Mouse (Mus musculus): ENCODE results near the gene Cbfa2t3. TPM values are rescaled to one million over a fixed set of nuclear protein-coding genes. Genes with fewer than 3 reads are reported as not detected.

The Cbfa2t3 gene
- total and polyA plus RNA-seq, 3 experiments = 10.5 to 102 TPM; not detected in 1

DNA sequence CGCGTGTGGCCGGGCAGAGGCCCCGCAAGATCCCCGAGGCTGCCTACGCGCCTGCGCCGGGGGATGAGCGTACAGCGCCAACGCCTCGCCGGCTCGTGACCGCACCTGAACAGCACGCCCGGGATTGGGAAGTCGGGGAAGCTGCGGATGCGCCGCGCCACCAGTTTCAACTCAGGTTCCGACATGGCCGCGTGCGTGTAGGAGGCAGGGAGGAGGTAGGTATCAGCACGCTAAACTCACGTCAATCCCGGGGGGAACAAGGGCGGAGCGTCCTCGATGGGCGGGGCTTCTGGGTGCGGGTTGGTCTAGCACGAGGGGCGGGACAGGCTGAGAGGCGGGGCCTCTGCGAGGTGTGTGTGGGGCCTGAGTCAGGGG is 122.3 kb downstream of the Cbfa2t3 start, which contains the start of gene Aprt:
Aprt (minus strand) TSS at position 262 of the 375 bp plus-strand sequence.
- Histone ChIP-seq H3K27ac (ENCODE audit: control insufficient read depth, low read depth, low read length) (peak within 1 kb of the TSS; percentile 64), H3K9ac (ENCODE audit: control insufficient read depth, low read depth, low read length, poor library complexity, severe bottlenecking) (peak within 1 kb of the TSS; percentile 92), H3K4me3 (ENCODE audit: control insufficient read depth in 1 of 2, insufficient read depth in 1 of 2, low read depth in 2 of 2, low read length in 2 of 2) (peak within 1 kb of the TSS; percentile 80 to 89), H3K79me2 (ENCODE audit: control insufficient read depth, insufficient read depth, low read length, poor library complexity) (peaks cover 13% of the 10 kb centered on the region), H3K4me1 (ENCODE audit: control insufficient read depth in 1 of 2, insufficient read depth in 2 of 2, low read length in 2 of 2) (peaks cover 4 to 10% of the 10 kb centered on the region in 2 experiments; a peak in 3 of 4 replicates), H3K27me3 (ENCODE audit: control insufficient read depth in 1 of 2, insufficient read depth in 2 of 2, low read length in 2 of 2) (no peaks in the 10 kb centered on the region), H3K9me3 (replicated peaks; ENCODE audit: insufficient read depth, low read length) (no peaks in the 10 kb centered on the region), H3K36me3 (ENCODE audit: control insufficient read depth in 1 of 2, insufficient read depth in 2 of 2, low read length in 2 of 2) (peaks cover 0 to 10% of the 10 kb centered on the region in 2 experiments; a peak in 2 of 4 replicates)
- 0 out of 2 replicates have a peak, but pooled peaks have one; percentile 12 for TF ChIP-seq TBP (IDR thresholded peaks at IDR 0.05; ENCODE audit: low read depth, low read length)
- TF ChIP-seq MYC (IDR thresholded peaks at IDR 0.05; ENCODE audit: low read depth, low read length) = 0 out of 2 replicates have a peak, but pooled peaks have one; percentile 68
- TF ChIP-seq MYB (IDR thresholded peaks at IDR 0.05; ENCODE audit: low read depth, low read length) = no peak
- 0 out of 2 replicates have a peak, but pooled peaks have one; percentile 44 for TF ChIP-seq ZMIZ1 (IDR thresholded peaks at IDR 0.05; ENCODE audit: low read depth, low read length)
- TF ChIP-seq SIN3A (IDR thresholded peaks at IDR 0.05; ENCODE audit: low read length) = 0 out of 2 replicates have a peak, but pooled peaks have one; percentile 47
- TF ChIP-seq SMC3 (IDR thresholded peaks at IDR 0.05; ENCODE audit: low read depth, low read length) = no peak
- TF ChIP-seq MAFK (IDR thresholded peaks at IDR 0.05; ENCODE audit: borderline replicate concordance, low read depth, low read length) = no peak
- TF ChIP-seq CTCF (IDR thresholded peaks at IDR 0.05 in 2 of 3, conservative IDR thresholded peaks at IDR 0.05 in 1 of 3; ENCODE audit: control insufficient read depth in 1 of 3, insufficient read depth in 1 of 3, low read depth in 2 of 3, low read length in 3 of 3, poor library complexity in 1 of 3, severe bottlenecking in 1 of 3) = no peak
- peak; percentile 66 for TF ChIP-seq NELFE (IDR thresholded peaks at IDR 0.05; ENCODE audit: low read depth, low read length)
- peak; percentile 42 to 82; a peak in 3 of 4 replicates for TF ChIP-seq POLR2A (IDR thresholded peaks at IDR 0.05; ENCODE audit: control insufficient read depth in 1 of 2, insufficient read depth in 1 of 2, low read depth in 1 of 2, low read length in 2 of 2, poor library complexity in 1 of 2)
- peak; percentile 60 for TF ChIP-seq NRF1 (IDR thresholded peaks at IDR 0.05; ENCODE audit: insufficient read depth, low read depth, low read length, poor library complexity, severe bottlenecking)
- TF ChIP-seq MXI1 (IDR thresholded peaks at IDR 0.05; ENCODE audit: low read depth, low read length) = peak; percentile 73; the same call in 1 of the 2 replicates
- peak; percentile 89 for DNase-seq (ENCODE audit: low read depth, low spot score)

DNA sequence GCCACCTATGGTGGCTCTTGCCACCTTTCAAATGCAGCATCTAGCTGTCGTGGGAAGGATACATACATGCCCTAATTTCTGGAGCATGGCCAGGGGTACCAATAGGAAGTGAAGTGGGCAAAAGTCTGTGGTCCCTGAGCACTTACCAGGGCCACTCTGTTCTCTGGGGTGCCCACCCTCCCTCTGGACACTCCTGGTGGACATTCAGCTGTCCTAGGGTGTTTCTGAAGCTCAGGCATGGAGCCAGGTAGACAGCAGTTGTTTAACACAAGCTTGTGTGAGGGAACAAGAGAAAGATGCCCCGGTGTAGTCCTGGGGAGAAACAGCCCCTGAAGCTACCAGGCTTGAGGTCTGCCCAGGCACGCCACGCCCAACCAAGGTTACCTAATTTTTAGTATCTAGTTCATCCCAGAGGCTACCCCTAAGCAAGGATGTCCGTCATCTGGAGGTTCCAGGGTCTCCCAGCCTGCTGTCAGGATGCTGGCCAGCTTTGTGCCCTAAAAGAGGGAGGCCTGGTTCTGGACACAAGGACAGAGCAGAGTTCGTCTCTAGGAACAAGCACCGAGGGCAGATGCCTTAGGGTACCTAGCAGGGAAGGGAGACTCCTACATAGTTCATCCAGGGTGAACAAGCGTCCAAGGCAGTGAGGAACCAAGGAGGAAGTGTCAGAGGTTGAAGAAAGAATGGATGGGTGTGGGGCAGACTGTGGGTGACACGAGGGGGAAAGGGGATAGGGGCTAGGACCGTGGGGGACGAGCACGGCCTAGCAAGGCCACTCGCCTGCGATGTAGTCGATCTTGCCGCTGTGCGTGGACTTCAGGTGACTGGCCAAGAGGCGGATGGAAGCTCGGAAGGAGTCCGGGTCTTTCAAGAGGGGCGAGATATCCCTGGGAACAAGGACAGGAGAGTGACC is 122.9 kb downstream of the Cbfa2t3 start:
- Histone ChIP-seq H3K36me3 (ENCODE audit: control insufficient read depth in 1 of 2, insufficient read depth in 2 of 2, low read length in 2 of 2) (peaks cover 0 to 10% of the 10 kb centered on the region in 2 experiments; a peak in 2 of 4 replicates), H3K9ac (ENCODE audit: control insufficient read depth, low read depth, low read length, poor library complexity, severe bottlenecking) (peak overlapping the region; percentile 92), H3K27me3 (ENCODE audit: control insufficient read depth in 1 of 2, insufficient read depth in 2 of 2, low read length in 2 of 2) (no peaks in the 10 kb centered on the region), H3K4me3 (ENCODE audit: control insufficient read depth in 1 of 2, insufficient read depth in 1 of 2, low read depth in 2 of 2, low read length in 2 of 2) (peak overlapping the region; percentile 80 to 89), H3K79me2 (ENCODE audit: control insufficient read depth, insufficient read depth, low read length, poor library complexity) (peaks cover 13% of the 10 kb centered on the region), H3K27ac (ENCODE audit: control insufficient read depth, low read depth, low read length) (peak overlapping the region; percentile 64), H3K9me3 (replicated peaks; ENCODE audit: insufficient read depth, low read length) (no peaks in the 10 kb centered on the region), H3K4me1 (ENCODE audit: control insufficient read depth in 1 of 2, insufficient read depth in 2 of 2, low read length in 2 of 2) (peaks cover 4 to 10% of the 10 kb centered on the region in 2 experiments; a peak in 3 of 4 replicates)
- TF ChIP-seq SIN3A (IDR thresholded peaks at IDR 0.05; ENCODE audit: low read length) = peak; percentile 62; the same call in 1 of the 2 replicates
- no peak for TF ChIP-seq MYB (IDR thresholded peaks at IDR 0.05; ENCODE audit: low read depth, low read length)
- TF ChIP-seq POLR2A (IDR thresholded peaks at IDR 0.05; ENCODE audit: control insufficient read depth in 1 of 2, insufficient read depth in 1 of 2, low read depth in 1 of 2, low read length in 2 of 2, poor library complexity in 1 of 2) = peak in 1 of 2 experiments; percentile 33; a peak in 1 of 4 replicates
- peak; percentile 43 for DNase-seq (ENCODE audit: low read depth, low spot score)

All from MEL (cell line).